Mouse (Mus musculus): ENCODE measurements around the gene Yipf3. TPM values are rescaled to one million over a fixed set of nuclear protein-coding genes. Genes with fewer than 3 reads are reported as not detected.

Yipf3 gene
- total and polyA plus RNA-seq, 3 experiments, result 15.8 to 52.6 (median 32.5) TPM

GRCm38 (mm10) chr17:46297028-46297363, 49.1 kb downstream of the Yipf3 start:
- in situ Hi-C loops (cut with MboI; ENCODE audit: low pct_ligation_motif_present, low pct_unique_long_range_greater_than_20kb, low sequenced_read_pairs), result no loop called here

GRCm38 (mm10) chr17:46297364-46298219, 49.7 kb downstream of the Yipf3 start, which contains the start of gene Dlk2:
Gene Dlk2, plus strand, starts transcription at chr17:46297421.
- Histone ChIP-seq H3K4me1 (ENCODE audit: control insufficient read depth in 1 of 2, insufficient read depth in 2 of 2) (peaks cover 8 to 10% of the 10 kb centered on the region in 2 experiments), H3K9ac (ENCODE audit: insufficient read depth, low read depth) (no peak within 1 kb of the TSS; the same call in 1 of the 2 replicates), H3K79me2 (replicated peaks; ENCODE audit: control insufficient read depth, extremely low read depth, insufficient read depth, poor library complexity, severe bottlenecking) (no peaks in the 10 kb centered on the region), H3K4me3 (replicated peaks in 1 of 3; ENCODE audit: low read depth in 2 of 3, low read length in 2 of 3, poor library complexity in 1 of 3) (peak within 1 kb of the TSS in 1 of 3 experiments; percentile 47), H3K27me3 (replicated peaks) (peaks cover 52% of the 10 kb centered on the region), H3K27ac (ENCODE audit: insufficient read depth, low read depth) (no peak within 1 kb of the TSS), H3K9me3 (replicated peaks; ENCODE audit: low read length) (peaks cover 1% of the 10 kb centered on the region), H3K4me2 (ENCODE audit: insufficient read depth, low read depth, poor library complexity, severe bottlenecking) (peak within 1 kb of the TSS; percentile 86), H3K36me3 (replicated peaks in 1 of 2; ENCODE audit: control insufficient read depth in 1 of 2, insufficient read depth in 1 of 2, low read length in 1 of 2) (peaks cover 0 to 5% of the 10 kb centered on the region in 2 experiments)
- dilution Hi-C loops (cut with MboI; ENCODE audit: extremely low pct_ligation_motif_present, extremely low pct_unique_long_range_greater_than_20kb, low sequenced_read_pairs) (no loop called here), in situ Hi-C loops (cut with MboI; ENCODE audit: low pct_ligation_motif_present, low pct_unique_long_range_greater_than_20kb, low sequenced_read_pairs) (no loop called here)
- TF ChIP-seq SIN3A (IDR thresholded peaks at IDR 0.05; ENCODE audit: low read length) (no peak), MAZ (IDR thresholded peaks at IDR 0.05; ENCODE audit: low read depth, low read length) (no peak), POLR2AphosphoS2 (IDR thresholded peaks at IDR 0.05; ENCODE audit: low read depth, low read length) (no peak), ZC3H11A (IDR thresholded peaks at IDR 0.05; ENCODE audit: low read depth, low read length) (no peak), MAFK (IDR thresholded peaks at IDR 0.05; ENCODE audit: insufficient replicate concordance, low read length) (no peak), CTCF (conservative IDR thresholded peaks at IDR 0.05 in 1 of 2, IDR thresholded peaks at IDR 0.05 in 1 of 2; ENCODE audit: low read depth in 2 of 2, low read length in 2 of 2) (no peak), NELFE (IDR thresholded peaks at IDR 0.05; ENCODE audit: low read depth, low read length) (no peak), GABPA (IDR thresholded peaks at IDR 0.05; ENCODE audit: insufficient replicate concordance, low read depth, low read length) (no peak), RAD21 (IDR thresholded peaks at IDR 0.05; ENCODE audit: low read depth, low read length) (no peak), TCF12 (IDR thresholded peaks at IDR 0.05; ENCODE audit: low read depth, low read length) (no peak), NRF1 (IDR thresholded peaks at IDR 0.05; ENCODE audit: low read depth, low read length) (no peak), MXI1 (IDR thresholded peaks at IDR 0.05; ENCODE audit: low read depth, low read length) (no peak), MYC (IDR thresholded peaks at IDR 0.05; ENCODE audit: low read depth, low read length) (no peak), E2F4 (IDR thresholded peaks at IDR 0.05; ENCODE audit: insufficient replicate concordance, low read depth, low read length) (no peak), TBP (conservative IDR thresholded peaks at IDR 0.05; ENCODE audit: low read depth, low read length) (no peak), SMC3 (IDR thresholded peaks at IDR 0.05; ENCODE audit: low read depth, low read length) (no peak), MAX (IDR thresholded peaks at IDR 0.05; ENCODE audit: low read length) (no peak)
- no peak for DNase-seq (ENCODE audit: extremely low read depth)

More at GRCm38 (mm10) chr17:46297028-46297363, 49.1 kb downstream of the Yipf3 start:
- no peaks in the 10 kb centered on the region for H3K79me2 ChIP-seq (replicated peaks; ENCODE audit: control insufficient read depth, extremely low read depth, insufficient read depth, poor library complexity, severe bottlenecking)
- peaks cover 1% of the 10 kb centered on the region for H3K9me3 ChIP-seq (replicated peaks; ENCODE audit: low read length)
- no peak overlapping the region for H3K4me3 ChIP-seq (replicated peaks in 1 of 3; ENCODE audit: low read depth in 2 of 3, low read length in 2 of 3, poor library complexity in 1 of 3)
- H3K27ac ChIP-seq (ENCODE audit: insufficient read depth, low read depth), result no peak overlapping the region
- TF ChIP-seq ELF1 (IDR thresholded peaks at IDR 0.05; ENCODE audit: low read depth, low read length) (no peak), KAT2A (IDR thresholded peaks at IDR 0.05; ENCODE audit: insufficient replicate concordance, low read length) (no peak), MAFK (IDR thresholded peaks at IDR 0.05; ENCODE audit: insufficient replicate concordance, low read length) (no peak), MEF2A (IDR thresholded peaks at IDR 0.05; ENCODE audit: borderline replicate concordance, low read depth, low read length) (no peak), MXI1 (IDR thresholded peaks at IDR 0.05; ENCODE audit: low read depth, low read length) (no peak; the same call in 1 of the 2 replicates), TBP (conservative IDR thresholded peaks at IDR 0.05; ENCODE audit: low read depth, low read length) (no peak), MYC (IDR thresholded peaks at IDR 0.05; ENCODE audit: low read depth, low read length) (no peak), HCFC1 (IDR thresholded peaks at IDR 0.05; ENCODE audit: low read depth, low read length) (no peak), ZNF384 (IDR thresholded peaks at IDR 0.05; ENCODE audit: low read depth, low read length) (no peak), ETS1 (conservative IDR thresholded peaks at IDR 0.05; ENCODE audit: low read depth, low read length) (no peak), POLR2AphosphoS2 (IDR thresholded peaks at IDR 0.05; ENCODE audit: low read depth, low read length) (no peak), CTCF (conservative IDR thresholded peaks at IDR 0.05 in 1 of 2, IDR thresholded peaks at IDR 0.05 in 1 of 2; ENCODE audit: low read depth in 2 of 2, low read length in 2 of 2) (no peak), UBTF (IDR thresholded peaks at IDR 0.05; ENCODE audit: low read depth, low read length) (no peak), RAD21 (IDR thresholded peaks at IDR 0.05; ENCODE audit: low read depth, low read length) (no peak)
- DNase-seq (ENCODE audit: extremely low read depth), result no peak
- dilution Hi-C loops (cut with MboI; ENCODE audit: extremely low pct_ligation_motif_present, extremely low pct_unique_long_range_greater_than_20kb, low sequenced_read_pairs), result no loop called here
- no peak overlapping the region for H3K9ac ChIP-seq (ENCODE audit: insufficient read depth, low read depth)
- H3K4me1 ChIP-seq (ENCODE audit: control insufficient read depth in 1 of 2, insufficient read depth in 2 of 2), result peaks cover 8 to 10% of the 10 kb centered on the region in 2 experiments
- H3K36me3 ChIP-seq (replicated peaks in 1 of 2; ENCODE audit: control insufficient read depth in 1 of 2, insufficient read depth in 1 of 2, low read length in 1 of 2), result no peaks in the 10 kb centered on the region
- H3K27me3 ChIP-seq (replicated peaks), result peaks cover 57% of the 10 kb centered on the region
- H3K4me2 ChIP-seq (ENCODE audit: insufficient read depth, low read depth, poor library complexity, severe bottlenecking), result peak overlapping the region; percentile 86
